Mouse (Mus musculus) 3T3-L1 (cell line): ENCODE data around the gene Adam8.
A peak's percentile ranks its signal among the peaks of the same experiment; 100 is the strongest.

Experiments used
- DNase-seq: peaks from one replicate; pipeline ENCODE4 v3.0.0-alpha.2; 2015; ENCODE audit warnings: low read depth, low spot score

Gene Adam8

DNA sequence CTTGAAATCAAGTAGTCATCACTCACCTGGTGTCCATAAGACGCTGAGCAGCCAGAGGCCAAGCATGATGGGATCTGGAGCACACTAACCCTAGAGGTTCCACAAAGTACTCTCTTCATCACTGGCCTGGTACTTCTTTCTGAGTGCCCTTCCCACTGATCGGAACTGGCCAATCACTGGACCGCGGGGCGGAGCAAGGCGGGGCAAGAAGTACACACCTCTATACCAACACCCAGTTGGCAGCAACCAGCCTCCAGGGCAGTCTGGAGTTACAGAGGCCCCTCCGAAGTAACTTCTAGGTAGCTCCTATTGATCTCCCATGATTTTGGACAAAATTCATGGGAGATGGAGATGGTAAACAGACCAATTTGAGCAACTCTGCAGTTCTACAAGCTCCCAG is at the start of gene Adam8:
Gene Adam8, minus strand, starts transcription at position 157 of the 400 bp plus-strand sequence.
- peak; percentile 50 for DNase-seq

DNA sequence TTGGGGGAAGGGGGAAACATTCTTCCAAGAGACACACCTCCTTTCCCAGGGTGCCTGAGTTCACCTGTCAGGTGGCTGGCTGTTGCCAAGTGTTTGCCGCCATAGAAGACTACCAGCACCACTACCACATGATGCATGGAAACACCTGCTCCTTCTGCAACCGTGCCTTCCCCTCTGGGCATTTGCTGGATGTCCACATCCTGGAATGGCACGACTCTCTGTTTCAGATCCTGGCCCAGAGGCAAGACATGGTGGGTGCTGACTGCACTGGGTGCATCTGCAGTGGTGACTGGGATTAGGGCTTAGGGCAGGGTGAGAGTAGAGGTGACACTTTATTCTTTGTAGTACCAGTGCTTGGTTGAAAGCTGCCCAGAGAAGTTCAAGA is 44.8 kb upstream of the Adam8 start:
- no peak for DNase-seq

DNA sequence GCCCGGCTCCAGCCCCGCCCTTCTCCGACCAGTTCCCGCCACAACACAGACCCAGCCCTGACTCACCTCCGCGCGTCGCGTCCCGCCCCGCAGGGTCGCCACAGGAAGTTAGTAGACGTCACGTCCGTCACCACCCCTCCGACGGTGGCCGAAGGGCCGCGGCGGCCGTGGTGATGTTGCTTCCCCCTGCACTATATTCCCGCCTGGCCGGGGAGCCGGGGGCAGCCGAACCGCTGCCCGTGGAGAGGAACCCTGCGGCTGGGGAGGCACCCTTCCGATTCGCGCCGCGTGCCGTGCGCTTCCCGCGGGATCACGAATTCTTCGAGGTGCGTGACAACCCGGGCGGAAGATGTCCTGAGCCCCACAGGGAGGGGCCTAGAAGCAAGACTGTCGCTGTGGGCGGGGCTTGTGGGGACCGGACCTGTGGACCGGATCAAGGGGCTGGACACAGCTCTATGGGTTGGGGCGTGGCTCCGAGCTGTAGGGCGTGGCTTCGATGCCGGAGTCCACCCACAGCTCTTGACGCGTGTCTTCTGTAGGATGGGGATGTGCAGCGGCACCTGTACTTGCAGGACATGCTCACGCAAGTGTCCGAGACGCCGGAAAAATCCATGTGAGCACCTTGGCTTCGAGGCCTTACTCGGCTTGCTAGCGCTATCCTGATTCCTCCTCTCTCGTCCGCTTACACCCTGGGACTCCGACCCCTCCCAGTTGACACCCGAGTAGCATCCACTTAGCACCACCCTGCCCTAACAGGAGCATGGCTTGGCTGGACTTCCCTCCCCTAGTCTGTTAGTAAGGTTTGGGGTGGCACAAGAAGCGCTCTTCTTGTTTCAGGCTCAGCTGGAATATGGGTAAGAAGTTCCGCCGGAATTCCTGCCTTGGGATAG is 44.2 kb upstream of the Adam8 start, which contains the start of the genes Zfp511 and Tubgcp2:
Gene Zfp511, plus strand, starts transcription at position 111 of the 890 bp plus-strand sequence.
Gene Tubgcp2, minus strand, starts transcription at position 389 of the 890 bp plus-strand sequence.
- DNase-seq: peak; percentile 97

DNA sequence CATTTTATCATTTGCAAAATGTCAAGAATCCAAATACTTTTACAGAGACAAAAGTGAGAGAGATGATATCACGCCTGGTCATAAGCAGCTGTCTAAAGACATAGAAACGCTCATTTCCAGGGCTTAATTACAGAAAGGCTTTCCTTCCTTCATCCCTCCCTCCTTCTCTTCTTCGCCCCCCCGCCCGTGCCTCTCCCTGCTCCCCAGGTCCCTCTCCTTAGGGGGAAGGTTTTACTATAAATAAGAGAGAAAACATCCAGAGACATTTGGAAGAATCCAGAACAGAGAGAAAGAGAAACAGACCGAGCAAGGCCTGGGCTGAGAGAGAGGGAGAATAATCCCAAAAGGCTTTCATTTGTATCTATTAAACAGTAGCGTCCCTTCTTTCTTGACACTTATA is 43.1 kb upstream of the Adam8 start:
- no peak for DNase-seq

DNA sequence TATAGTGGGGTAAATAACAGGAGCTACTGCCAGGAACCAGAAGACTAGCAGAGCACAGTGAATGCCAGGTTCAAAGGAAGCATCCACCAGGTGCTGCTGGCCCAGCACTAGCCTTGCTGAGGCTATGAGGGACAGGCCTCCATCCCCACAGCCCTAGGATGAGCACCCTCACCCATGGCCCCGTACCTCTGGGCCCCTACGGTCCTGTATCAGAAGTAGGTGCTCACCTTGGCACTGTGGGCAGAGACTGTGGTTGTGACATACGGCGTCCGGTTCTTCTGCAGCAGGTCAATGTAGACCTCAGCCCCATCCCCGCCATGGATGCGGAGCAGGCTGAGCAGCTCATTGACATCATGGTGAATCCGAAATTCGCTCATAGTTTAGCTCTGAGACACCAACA is 41.0 kb upstream of the Adam8 start:
- no peak for DNase-seq

DNA sequence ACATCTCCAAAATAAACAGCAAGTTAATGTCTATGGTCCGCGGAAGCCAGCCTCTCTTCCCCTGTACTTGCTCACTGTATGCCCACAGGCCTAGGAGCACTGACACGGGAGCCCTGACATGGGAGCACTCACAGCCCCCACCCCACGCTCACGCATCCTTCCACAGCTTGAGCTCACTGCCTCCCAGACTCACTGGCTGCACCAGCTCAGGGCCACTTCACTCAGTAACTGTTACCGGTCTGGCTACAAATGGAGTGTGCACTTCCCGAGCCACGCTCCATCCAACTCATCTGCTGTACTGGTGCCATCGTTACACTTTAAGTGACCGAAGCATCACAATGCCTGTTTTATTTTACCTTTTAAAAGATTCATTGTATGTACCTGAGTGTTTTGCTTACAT is 40.0 kb upstream of the Adam8 start:
- no peak for DNase-seq

DNA sequence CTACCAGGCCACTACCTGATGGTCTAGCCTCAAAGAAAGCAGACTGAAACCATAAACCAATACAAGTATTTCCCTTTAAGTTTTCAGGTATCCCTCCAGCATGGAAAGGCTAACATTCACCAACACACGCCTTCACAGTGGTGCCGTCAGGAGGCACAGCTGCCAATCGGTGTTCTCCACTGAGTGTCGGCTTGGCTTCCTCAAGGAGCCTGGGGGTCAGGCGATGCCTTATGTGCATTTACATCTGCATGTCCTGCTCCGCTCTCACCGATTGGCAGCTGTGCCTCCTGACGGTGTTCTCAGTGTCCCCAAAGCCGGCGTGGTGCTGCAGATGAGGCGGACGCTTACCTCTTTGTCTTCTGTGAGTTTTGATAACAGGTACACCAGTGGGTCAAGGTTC is 39.4 kb upstream of the Adam8 start:
- no peak for DNase-seq

DNA sequence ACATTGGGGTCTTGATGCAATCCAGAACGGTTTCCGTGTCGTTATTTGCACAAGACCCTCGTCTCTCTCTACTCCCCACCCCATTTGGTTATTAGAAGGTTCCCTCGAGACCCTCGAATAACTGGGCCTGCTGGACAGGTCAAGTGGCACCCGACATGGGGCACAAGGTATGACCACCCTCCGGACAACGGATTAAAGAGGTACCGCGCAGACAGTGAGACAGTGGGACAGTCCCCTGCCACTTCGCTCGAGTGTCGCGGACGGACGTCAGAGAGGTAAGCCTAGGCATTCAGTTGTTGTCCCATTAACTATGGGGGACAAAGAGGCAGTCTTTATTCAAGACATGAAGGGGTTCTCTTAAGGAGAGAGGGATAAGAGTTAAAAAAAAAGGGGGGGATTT is 19.0 kb upstream of the Adam8 start:
- no peak for DNase-seq

DNA sequence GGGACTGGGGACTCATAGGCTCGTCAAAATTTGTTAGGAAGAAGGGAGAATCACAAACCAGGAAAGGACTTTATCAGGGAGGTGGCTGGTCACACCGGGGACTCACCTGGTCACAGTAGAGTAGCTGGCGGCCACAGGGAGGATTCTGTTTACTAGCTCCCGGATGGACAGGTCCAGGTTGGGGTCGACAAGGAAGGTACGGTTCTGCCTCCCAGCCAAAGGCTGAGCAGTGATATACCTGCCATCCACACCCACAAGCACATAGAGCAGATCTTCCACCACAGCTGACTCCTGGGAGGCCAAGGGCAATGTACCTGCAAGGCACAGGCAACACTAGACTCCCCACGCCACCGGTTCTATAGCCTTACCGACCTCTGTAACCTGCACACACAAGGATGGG is 15.4 kb upstream of the Adam8 start:
- DNase-seq: no peak

DNA sequence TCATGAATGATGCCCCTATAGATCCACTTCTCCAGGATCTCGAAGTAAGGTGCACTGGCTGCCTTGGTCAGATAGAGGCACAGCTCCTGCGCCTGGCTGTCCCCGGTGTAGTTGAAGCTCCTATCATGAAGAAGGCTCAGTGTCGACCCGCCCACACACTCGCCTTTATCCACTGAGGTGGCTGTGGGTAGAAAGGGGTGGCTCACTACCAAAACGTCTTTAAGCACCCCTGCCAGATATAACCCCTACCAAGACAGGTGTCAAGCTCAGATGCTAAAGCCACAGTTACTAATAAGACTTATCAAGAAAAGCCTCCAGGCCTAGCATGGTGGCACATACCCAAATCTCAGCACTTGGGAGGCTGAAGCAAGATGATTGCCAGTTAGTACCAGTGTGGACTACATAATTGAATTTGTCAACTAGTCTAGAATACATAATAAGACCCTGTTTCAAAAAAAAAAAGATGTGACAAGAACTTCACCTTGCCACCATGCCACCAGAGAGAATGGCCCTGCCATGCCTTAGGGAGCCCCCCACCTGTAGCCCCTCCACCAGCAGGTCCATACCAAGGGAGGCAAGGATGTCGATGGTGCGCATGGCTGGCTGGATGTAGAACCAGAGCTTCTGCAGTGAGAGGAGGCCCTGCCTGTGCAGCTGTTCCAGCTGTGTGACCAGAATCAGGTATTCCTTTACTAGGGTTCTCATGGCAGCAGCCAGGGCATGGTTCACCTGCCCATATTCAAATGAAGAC is 14.7 kb upstream of the Adam8 start:
- DNase-seq: no peak

DNA sequence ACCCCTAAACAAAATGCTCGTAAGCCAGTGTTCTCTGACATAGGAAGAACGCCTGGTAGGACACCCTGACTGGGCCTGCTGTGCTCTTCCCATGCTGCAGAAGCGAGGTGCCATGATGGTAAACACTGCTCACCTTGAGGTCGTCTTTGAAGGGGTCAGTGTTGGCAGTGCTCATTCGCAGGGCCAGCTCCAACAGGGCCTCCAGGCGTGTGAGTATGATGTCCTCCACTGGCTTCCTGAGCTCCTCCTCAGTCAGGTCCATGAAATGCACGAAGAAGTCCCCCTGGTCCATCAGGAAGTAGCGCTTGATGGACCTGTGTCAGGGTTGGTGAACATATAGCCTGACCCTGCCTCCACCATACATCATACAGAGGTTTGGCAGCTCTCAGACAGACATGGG is 12.3 kb upstream of the Adam8 start:
- DNase-seq: no peak

DNA sequence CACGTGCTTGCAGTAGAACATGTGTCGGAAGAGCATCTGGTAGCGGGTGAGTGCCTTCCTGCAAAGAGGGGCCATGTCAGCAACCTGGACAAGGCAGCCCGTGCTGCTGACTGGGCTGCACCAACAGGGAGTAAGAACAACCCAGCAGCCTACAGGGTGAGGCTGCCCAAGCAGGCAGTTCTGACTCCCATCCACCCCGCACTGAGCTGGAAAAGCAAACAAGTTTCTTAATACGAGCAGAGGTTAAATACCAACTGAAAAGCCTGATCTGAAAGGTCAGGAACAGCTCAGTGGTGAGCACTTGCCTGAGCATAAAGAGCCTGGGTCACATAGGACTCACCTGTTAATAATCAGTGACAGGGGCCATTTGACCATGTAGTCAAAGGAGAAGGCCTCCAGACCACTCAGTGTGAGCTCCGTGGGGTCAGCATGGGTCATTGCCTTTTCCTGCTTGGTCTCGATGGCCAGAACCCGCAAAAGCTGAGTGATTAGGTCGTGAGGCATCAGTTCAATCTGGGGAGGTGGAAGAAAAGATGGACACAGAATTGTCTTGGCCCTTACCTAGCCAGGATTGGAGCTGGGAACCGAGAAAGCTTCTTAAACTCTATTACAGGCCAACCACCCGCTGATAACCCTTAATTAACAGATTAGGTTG is 8.9 kb upstream of the Adam8 start:
- no peak for DNase-seq

DNA sequence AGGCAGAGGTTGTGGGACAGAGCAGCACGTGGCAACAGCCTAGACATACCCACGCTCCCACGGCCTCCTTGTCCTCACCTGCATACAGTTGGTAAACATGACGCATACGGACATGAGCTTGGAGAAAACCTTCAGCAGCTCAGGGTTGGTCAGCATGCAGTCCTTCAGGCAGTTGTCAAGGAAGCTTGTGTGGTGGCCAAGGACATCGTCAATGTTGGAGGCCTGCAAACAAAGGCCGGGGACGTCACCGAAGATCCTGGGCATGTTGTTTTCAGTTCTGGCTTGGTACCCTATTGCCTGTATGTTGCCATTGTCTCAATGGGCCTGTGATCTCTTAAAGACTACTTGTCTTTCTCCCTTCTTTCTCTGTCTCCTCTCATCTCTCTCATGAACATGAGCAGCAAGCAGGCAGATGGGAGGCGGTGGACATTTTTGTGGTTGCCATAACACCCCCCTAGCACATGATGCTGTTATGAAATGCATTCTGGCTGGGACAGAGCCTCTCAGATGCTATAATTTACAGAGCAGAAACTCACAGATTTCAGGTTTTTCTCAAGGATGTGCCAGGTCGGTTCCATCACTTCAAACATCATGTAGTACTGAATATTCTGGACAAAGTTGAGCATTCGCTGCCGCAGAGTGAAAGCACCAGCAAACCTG is 6.5 kb upstream of the Adam8 start:
- DNase-seq: no peak

DNA sequence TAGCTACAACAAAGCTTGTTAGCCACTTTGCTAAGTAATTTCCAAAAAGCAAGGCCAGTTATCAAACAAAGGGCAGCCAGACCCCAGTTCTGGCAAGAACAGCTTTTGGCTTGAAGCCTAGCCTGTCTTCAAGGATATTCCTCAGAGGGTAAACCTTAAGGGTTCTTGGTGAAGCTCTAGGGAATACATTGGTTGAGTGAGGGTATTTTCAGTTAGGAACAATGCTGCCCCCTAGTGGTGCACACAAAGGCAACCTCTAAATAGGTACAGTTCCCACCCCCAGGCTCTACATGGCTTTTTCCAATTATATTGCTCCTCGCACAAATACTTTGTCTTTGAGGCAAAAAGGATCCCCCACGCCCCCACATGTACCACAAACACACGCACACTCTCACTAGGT is 2.3 kb upstream of the Adam8 start:
- DNase-seq: peak; percentile 87

DNA sequence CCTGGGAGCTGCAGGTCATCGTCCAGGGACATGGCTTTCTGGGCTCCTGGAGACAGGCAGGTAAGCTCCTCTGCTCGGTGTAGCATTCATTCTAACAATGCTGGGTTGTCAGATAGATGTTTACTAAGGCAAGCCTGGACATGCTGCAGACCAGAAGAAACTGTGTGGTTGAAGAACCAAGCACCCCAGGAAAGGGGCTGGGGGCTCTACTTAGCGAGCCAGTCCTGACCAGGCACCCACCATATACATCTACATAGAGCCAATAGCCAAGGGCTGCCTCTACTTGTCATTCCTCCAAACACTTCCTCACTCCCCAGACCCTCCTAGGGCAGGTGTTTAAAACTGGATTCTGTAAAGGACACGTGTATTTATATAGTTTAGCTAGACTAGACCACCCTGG is 1.8 kb upstream of the Adam8 start:
- DNase-seq: no peak

DNA sequence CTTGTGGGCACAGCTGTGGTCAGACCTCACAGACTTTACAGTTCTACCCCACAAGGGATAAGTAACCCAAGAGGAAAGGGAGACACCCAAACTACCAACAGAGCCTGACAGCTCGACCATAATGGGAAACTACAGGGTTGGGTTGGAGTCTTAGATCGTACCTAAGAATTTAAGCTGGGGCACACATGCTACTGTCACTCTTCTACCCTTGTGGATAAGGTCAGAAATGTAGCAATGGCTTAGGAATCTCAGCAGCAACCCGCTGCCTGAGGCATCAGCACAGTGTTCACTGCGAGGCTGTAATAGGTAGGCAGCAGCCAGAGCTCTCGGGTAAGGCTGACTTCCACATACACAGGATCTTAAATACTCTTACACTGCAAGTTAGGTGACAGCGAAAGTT is 1.2 kb upstream of the Adam8 start:
- DNase-seq: no peak

DNA sequence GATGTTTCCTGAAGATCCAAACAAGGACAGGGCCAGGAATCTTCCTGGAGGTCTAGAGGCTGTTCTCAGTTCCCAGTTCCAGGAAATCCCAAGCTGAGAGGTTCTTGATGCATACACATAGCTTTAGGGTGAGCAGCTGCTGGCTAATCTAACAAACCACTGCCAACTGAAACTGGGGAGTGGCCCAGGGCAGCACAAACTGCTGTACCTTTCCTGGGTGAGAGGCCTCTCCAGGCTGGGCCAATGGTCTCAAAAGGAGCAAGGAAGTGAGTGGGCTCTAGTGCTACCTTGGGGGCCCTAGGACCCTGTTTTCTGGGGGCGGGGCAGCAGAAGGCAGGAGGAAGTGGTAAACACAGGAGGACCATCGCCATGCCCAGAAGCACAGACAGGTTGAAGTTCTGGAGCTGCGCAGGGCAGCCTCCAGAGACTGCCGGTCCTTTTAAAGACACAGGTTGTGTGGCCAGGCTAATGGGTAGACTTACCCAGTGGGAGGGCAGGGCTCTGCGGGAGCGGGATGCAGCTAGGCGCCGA is 1.4 kb downstream of the Adam8 start:
- DNase-seq: peak; percentile 32

DNA sequence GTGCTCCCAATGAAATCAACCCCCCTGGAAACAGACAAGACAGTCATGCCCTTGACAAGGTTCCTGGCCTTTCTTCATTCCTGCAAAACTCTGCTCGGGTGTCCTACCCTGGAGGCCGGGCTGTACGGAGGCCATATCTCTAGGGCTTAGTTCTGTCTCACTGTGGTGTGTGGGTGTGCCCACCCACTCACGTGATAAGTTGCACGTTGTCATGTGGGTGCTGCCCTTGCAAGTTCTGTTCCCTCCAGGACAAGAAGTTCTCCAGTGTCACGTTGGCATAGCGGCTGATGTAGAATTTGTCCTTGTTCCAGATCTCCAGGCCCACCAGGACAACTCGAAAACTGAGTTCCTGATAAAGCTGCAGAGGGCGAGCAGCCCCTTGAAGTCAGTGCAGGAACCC is 4.1 kb downstream of the Adam8 start:
- DNase-seq: no peak

DNA sequence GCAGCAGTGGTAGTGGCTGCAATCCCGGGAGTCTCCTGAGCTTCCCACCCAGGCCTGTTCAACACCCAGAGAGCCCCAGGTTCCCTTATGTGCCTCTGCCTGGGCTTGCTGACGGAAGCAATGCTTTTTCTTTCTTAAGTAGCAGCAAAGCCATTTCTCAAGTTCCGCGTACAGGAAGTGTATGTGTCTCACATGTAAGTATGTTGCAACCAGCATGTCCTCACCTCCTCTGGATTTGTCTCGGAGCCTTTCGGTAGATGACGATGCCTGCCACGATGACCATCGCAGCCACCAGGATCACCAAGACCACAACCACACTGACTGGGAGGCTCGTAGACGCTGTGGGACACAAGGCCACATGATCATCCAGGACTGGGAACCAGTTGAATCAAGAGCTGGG is 7.9 kb downstream of the Adam8 start:
- DNase-seq: no peak

DNA sequence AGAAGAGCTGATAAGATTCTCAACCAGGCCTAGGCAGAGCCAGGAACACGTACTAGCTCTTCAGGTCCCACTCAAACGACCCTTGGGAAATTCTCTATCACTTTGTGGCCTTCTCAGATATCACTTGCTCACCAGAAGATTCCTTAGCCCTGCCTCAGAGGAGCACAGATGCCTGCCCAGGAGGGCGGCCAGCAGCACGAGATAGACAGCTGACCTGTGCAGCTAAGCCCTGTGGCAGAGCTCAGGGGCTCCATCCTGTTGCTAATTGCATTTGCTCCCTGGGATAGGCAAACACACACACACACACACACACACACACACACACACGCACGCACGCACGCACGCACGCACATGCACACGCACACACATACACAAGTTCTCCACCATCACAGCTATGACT is 10.3 kb downstream of the Adam8 start:
- DNase-seq: no peak

DNA sequence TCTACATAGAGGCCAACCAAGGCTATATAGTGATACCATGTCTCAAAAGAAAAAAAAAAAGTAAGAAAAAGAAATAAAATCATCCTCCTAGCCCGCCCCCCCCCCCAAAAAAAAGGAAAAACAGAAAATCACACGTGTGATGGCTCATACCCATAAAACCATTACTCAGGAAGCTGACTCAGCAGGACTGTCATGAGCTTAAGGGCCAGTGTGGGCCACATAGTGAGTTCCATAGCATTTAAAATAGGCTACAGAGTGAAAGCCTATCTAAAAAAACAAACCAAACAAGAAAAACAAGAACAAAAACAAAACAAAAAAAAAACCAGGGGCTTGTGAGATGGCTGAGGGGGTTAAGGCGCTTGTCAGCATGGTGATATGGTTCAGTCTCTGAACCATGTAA is 11.6 kb downstream of the Adam8 start:
- DNase-seq: peak; percentile 58
